Mouse (Mus musculus) hindlimb bud, embryonic 11.5 days (tissue): ENCODE results near the gene Krtap8-1.

Source experiments
- DNase-seq: peaks from one replicate; pipeline ENCODE4 v3.0.0-alpha.2; 2012; ENCODE audit warnings: low read depth, low spot score; ENCODE audit errors: extremely low spot score

Krtap8-1 gene

DNA sequence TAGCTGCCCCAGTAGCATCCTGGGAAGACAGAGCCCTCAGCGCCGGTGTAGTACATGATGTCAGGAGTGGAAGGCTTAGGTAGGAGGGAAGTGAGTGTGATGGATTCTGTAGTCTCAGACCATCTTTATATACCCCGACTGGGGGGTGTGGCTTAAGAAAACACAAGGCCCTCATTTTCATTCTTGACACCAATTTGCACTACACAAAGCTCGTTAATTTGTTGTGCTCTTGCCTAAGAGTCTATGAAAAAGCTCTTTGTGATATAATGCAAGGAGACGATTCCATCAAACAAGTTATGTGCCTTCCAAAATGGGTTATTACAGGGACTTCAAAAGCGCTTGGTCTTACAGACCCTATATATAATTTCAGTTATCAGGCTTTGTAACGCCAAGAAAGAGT lies at the start of gene Krtap8-1:
Gene Krtap8-1 (minus strand): TSS at position 101 of the 400 bp plus-strand sequence.
- no peak for DNase-seq

DNA sequence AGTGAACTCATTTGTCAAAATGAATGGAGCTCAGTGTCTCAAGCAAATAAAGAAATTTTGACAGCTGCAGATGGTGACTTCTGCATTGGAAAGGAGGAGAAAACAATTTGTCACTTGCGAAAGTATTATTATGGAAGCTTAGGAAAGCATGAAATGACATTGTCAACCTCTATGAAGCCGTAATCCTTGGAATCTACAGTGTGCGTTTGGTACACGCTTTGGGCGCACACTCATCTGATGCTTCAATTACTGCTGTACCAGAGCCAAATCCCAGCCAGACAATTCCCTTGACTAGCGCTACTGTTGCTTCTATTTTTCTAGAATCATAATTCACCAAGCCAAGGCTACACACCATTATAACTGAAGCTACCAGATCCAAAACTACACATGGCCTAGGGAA lies 49.6 kb upstream of the Krtap8-1 start:
- no peak for DNase-seq

DNA sequence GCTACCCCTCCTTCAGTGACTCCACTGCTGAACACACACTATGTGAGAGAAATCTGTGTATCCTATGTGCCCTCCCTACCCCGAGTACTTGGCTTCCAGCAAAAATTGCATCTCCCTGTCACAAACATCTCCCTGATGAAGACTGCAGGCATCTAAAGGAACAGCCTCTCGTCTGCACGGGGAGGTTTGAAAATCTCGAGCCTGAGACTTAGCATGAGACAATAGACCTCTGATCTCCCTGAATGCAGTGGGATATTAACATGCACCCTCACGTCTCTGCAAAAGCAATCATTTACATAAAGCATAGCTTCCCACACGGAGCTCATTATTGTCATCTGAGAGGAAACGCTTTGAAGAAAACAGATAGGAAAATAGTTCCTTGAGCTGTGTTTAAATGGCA lies 42.8 kb upstream of the Krtap8-1 start:
- DNase-seq, result no peak

DNA sequence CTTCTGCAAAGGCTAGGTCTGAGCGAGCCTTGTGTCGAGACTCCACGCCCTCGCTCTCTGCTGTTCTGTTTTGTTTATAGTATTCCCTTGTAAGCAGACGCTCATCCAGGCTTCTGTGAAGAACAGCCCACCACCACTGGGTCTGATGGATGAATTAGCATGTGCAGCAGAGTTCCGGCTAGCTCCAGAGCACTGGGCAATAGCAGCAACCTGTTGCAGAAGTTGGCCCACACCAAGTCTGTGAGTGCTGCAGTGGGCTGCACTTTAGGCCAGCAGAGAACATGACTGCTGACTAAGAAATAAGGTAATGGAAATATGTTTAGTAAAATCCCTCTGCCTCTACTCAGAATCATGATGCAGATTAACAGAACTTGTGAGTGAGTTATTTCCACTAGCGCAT lies 42.1 kb upstream of the Krtap8-1 start:
- DNase-seq, result no peak

DNA sequence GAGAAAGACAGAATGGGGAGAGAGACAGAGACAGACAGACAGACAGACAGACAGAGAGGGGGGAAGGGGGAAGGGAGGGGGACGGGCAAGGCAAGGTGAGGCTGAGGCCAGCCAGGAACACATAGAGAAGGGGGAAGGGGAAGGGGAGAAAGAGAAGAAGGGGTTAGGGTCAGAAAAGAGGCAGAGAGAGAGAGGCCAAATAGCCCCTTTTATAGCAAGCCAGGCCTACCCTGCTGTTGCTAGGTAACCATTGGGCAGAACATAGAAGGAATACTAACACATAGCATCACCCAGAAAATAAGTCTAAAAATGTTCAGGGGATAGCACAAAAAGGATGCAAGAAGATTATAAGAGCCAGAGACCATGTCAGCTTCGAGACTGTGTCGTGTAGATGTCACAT lies 40.6 kb upstream of the Krtap8-1 start:
- DNase-seq, result no peak

DNA sequence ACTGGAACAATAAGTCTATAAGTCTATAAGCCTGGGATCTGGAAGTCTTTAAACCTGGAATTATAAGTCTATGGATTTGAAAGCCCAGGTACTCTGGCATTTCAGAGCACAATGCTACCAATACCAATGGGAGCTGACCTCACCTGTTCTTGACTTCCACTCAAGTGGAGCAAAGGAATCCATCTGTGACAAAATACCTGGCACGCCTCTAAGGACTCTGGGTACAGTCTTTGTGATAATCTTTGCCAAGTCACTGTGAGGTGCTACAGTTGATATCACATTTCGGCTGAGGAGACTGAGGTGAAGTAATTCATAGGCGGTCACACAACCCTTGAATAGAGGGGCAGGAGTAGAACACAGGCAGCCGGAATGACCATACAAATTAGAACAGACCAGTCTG lies 33.2 kb upstream of the Krtap8-1 start:
- DNase-seq, result no peak

DNA sequence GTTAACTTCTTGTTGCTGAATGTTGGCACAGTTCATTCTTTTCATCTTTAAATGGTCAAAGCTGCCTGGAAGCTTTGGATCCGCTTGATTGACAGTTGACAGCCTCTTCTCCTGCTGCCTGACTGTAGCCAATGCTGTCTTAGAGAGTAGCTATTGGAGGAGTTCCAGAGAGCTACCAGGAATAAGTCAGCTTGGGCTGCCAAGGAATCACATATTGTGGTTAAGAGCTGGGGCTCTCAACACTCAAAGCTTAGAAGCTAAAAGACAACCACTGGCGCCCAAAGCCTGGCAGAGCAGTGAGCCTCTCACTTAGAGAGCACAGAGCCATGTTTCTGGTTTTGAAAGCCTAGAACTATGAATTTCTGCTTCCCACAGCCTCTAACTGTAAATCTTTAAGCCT lies 32.8 kb upstream of the Krtap8-1 start:
- no peak for DNase-seq

DNA sequence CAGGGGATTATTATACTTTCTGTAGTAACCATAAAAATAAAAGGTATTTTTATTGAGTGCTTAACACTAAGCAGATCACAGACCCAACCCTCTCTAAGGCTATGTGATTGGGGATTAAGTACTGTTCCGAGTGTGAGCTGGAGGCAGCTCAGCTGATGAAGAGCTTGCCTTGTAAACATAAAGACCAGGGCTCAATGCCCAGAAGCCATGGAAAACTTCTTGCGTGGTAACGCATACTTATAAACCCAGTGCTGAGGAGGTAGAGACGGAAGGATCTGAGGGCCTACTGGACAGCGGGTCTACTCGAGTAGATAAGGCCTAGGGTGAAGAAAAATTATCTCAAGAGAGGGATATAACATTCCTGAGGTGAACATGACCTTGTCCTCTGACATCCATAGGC lies 32.3 kb upstream of the Krtap8-1 start:
- DNase-seq, result no peak

DNA sequence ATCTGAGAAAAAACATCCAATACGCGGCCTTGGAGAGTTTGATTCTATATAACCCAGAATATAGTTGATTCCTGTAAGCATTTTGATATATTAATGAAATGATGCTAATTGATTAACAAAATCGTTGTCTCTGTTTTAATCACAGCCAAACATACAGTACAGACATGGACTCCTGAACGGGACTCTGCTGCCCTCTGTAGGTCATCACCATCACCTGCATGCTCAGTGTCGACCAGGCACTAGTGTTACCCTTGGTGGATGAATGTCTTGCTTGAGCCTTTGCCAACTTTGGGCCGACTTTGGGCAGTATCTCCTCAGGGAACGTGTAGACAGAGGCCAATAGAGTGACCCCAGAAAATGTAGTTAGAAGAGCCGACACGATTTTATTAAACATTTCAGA lies 29.9 kb upstream of the Krtap8-1 start:
- no peak for DNase-seq

DNA sequence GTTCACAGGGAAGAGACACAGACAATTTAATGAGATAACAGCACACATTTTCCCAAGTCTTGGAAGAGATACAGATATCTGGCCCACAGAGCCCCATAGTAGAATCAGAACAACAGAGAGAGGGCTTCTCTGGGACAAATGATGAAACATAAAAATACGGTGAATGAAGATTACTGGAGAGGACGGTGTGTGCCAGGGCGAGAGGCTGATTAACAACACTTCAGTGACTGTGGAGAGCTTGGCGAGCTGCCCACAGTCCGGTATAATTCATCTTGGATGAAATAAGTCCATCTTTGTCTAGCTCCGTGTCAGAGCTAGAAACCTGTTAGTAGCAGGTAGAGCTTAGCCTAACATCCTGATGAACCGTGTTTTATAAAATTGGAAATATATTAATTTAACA lies 25.7 kb upstream of the Krtap8-1 start:
- no peak for DNase-seq

DNA sequence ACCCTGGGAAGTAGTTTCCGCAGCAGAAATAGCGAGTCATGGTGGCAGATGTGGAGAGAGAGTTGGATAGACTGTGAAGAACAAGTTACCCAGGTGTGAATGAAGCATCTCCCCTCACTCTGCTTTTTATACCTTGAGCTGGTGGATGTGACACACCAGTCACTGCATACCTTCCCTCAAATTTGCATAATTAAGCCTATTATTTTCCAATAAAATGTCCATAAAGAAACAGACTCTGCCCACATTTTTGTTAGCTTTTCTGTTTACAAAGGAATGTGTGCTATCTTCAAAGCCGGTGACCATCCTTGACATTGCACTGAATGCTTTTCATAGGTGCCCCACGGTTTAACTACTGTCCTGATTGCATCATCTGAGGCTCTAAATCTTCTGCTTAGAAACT lies 20.5 kb upstream of the Krtap8-1 start, which contains the start of gene Krtap7-1:
Gene Krtap7-1 (minus strand): TSS at position 101 of the 400 bp plus-strand sequence.
- no peak for DNase-seq

DNA sequence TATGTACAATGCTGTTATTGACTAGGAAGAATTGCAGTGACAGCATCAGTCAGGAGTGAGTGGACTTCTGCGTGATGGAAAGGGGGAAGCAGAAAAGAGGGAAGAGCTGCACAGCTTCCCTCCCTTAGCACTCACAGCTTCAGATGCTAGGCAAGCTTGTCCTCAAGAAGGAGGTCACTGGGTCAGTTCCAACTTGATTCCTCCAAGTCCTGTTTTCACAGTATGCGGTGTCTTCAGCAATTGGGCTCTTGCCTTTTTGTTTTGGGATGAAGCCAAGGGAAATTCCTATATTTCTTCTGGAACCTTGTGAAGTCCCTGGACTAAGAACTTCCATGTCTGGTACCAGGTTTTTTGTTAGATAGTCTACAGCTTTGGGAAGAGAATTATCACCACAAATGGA lies 15.8 kb upstream of the Krtap8-1 start:
- no peak for DNase-seq

DNA sequence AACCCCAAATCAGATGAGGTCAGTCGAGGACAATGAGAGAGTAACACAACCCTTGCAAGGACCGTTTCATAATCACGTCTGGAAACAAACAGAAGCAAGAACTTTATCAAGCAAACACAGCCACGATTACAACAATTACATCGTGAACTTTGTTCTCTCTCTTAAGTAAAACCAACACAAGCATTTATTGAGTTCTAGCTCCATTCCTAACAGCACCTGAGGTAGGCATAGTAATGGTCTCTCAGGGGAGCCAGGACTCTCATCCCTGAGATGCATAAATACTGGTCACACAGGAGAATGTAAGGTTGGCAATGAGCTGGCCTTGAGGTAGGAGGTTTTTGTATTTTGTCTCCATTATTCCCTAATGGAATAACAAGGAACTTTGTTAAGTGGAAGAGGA lies 14.1 kb upstream of the Krtap8-1 start:
- no peak for DNase-seq

DNA sequence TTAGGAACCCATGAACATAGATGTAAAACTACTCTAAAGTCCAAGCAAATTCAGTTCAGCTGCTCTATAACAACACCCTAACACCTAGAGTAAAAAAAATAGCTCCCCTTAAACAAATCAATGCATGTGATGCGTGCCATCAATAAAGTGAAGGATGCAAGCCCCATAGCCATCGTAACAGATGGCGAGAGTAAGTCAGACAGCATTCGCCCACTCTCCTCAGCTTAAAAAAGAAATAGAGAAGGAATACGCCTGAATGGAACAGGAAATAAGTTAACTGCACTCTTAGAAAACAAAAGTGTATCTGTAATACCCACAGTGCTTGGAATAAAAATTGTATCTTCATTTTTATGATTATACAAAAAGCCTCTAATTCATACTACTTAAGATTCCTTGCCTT lies 9.2 kb upstream of the Krtap8-1 start:
- no peak for DNase-seq

DNA sequence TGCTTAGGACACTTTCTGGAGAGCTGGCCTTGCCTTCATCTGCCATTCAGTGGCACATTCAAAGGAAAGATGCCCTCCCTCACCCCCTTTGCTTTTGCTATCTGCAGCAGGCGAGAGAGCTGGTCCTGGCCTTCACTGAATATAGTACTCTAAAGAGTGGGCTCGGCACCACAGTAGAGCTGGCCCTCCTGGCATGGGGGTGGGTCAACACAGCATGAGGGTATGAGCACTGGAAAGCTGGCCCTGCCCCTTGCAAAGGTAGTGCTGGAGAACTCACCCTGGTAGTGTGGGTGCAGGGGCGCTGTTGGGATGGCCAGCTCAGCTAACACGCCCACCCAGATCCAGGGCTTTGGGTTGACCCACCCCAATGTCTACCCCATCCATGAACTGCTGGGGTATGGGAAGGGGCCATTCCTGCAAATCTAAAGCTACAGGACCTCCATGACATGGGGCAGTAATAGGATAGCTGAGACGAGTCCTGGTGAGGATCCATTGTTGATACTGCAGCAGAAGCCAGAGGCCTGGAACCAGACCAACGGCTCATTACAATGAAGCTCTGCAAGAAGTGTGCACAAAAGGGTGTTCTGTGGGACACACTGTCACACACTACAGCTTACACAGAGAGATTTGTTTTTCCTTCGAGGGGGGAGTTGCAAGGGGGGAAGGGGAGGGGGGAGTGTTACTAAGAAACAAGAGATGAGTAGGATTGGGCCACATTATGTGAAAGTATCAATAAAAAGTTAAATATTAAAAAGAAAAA lies 7.8 kb upstream of the Krtap8-1 start:
- no peak for DNase-seq

DNA sequence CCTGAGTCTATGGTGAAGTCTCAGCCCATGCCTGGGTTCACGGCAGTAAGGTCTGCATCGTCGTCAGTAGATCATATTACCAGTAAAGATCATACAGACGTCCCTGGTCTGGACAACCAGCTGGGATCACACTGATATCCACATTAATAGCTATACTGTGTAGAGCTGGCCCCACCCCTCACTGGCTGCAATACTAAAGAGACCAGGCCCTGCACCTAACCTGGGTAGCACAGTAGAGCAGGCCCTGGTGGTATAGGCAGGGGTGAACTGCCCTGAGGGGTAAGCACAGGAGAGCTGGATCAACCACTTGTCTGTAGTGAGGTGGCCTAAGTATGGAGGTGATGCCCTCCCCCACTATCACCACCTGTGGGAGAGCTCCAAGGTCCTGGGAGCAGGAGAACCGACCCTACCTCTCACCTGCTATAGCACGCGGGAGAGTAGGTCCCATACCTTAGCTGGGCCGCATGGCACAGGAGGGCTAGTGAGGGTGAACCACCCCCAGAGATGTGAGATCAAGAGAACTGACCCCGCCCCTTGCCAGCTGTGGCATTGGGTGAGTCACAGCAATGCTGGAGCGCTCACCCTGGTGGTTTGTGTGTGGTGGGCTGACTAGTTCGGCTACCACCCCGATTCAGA lies 10.0 kb downstream of the Krtap8-1 start:
- DNase-seq, result no peak

DNA sequence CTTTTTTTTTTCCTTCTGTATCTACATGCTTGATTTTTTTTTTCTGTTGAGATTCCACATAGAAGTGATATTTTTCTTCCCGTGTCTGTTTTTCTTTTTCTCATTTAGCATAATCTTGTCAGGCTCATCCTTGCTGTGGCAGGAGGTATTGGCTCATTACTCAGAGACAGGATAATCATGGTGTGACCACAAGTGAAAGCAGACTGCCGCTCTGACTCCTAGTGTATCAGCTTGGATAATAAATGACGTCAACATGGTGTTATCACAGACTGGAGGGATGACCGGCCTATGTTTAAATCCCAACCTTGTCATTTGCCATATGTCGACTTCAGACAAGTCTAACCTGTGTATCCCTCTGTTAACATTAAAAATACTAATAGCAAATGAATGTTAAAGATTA lies 26.6 kb downstream of the Krtap8-1 start:
- DNase-seq, result no peak
